Mouse (Mus musculus) liver, embryonic 12.5 days (tissue): ENCODE measurements around the gene Toe1. TPM values are rescaled to one million over a fixed set of nuclear protein-coding genes. Genes with fewer than 3 reads are reported as not detected.
"Not testable (repeated sequence)": the region's sequence is repeated elsewhere in the genome, so short reads cannot be mapped to it uniquely, and the experiment has no call there.

ENCODE experiments used
- ATAC-seq: fragments of 200-750 bp; cut with Nextera tagmentation; 2 replicates; pipeline ENCODE4 v1.8.0; 2017; ENCODE audit warnings: moderate number of reproducible peaks, mild to moderate bottlenecking, moderate library complexity
- H3K27ac ChIP-seq: fragments of 300-500 bp; sonication (generic); 2 replicates; pipeline ENCODE4 v1.5.1; 2016; ENCODE audit warnings: mild to moderate bottlenecking
- H3K27me3 ChIP-seq: fragments of 300-500 bp; sonication (generic); replicated peaks from 2 replicates; pipeline ENCODE4 v1.6.1; 2016; ENCODE audit warnings: mild to moderate bottlenecking, moderate library complexity
- H3K36me3 ChIP-seq: fragments of 300-500 bp; sonication (generic); 2 replicates; pipeline ENCODE4 v1.6.1; 2016; ENCODE audit warnings: mild to moderate bottlenecking, moderate library complexity
- H3K4me1 ChIP-seq: fragments of 300-500 bp; sonication (generic); 2 replicates; pipeline ENCODE4 v1.6.1; 2016
- H3K4me2 ChIP-seq: fragments of 300-500 bp; sonication (generic); 2 replicates; pipeline ENCODE4 v1.6.1; 2016; ENCODE audit warnings: mild to moderate bottlenecking, moderate library complexity
- H3K4me3 ChIP-seq: fragments of 300-500 bp; sonication (generic); 2 replicates; pipeline ENCODE4 v1.5.1; 2016; ENCODE audit warnings: mild to moderate bottlenecking, moderate library complexity
- H3K9ac ChIP-seq: fragments of 300-500 bp; sonication (generic); 2 replicates; pipeline ENCODE4 v1.6.1; 2016; ENCODE audit warnings: mild to moderate bottlenecking, moderate library complexity
- H3K9me3 ChIP-seq: fragments of 300-500 bp; sonication (generic); replicated peaks from 2 replicates; pipeline ENCODE4 v1.6.1; 2016; ENCODE audit warnings: mild to moderate bottlenecking, moderate library complexity
- WGBS: fragments of 180-500 bp; shearing (Covaris S2); methylation state at CpG from one replicate; pipeline ENCODE4 v1.1.7; 2016; ENCODE audit not compliant: insufficient replicate concordance; 5-methylcytosine and 5-hydroxymethylcytosine counted together
- polyA plus RNA-seq: library from polyadenylated mRNA; unstranded; fragments of >200 nt; fragmentation: Nextera tagmentation; extraction: Ambion mirVana; gene quantifications from 2 replicates; pipeline ENCODE4 v1.2.1, GENCODE M21; 2016

The Toe1 gene
- 20.8 and 22.9 TPM in 2 replicates for polyA plus RNA-seq

GRCm38 (mm10) chr4:116807197-116808129 is at the start of gene Toe1, which contains the start of gene Mutyh:
Toe1 (minus strand) TSS chr4:116807640.
Mutyh (plus strand) TSS chr4:116807723.
- H3K9me3 ChIP-seq, result no peaks in the 10 kb centered on the region
- ATAC-seq, result peak; percentile 96
- H3K4me2 ChIP-seq, result peak within 1 kb of the TSS; percentile 75
- H3K4me1 ChIP-seq, result peaks cover 16% of the 10 kb centered on the region
- peaks cover 34% of the 10 kb centered on the region for H3K36me3 ChIP-seq
- under 1% methylated on average over 58 of the region's 58 CpGs for WGBS
- no peaks in the 10 kb centered on the region for H3K27me3 ChIP-seq
- peak within 1 kb of the TSS; percentile 78 for H3K9ac ChIP-seq
- peak within 1 kb of the TSS; percentile 86 for H3K27ac ChIP-seq
- peak within 1 kb of the TSS; percentile 75 for H3K4me3 ChIP-seq

DNA sequence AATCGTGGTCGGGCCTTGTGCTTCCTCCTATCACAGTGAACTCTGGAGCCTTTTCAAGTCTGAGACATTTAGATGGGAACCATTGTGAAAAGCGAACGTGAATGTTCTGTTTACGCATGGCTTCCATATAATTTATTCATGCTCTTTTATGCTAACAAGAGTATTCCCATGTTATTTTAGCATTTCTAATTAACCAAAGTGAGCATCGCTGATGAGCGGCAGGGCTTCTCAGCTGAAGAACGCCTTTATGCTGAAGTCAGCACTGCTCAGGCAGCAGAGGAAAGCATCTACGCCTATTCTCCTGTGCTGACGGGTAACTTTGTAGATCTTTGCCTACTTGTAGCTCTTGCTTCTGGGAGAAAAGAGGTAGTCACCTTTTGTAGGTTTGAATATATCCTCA is 49.8 kb upstream of the Toe1 start:
- H3K9ac ChIP-seq, result no peak overlapping the region
- H3K36me3 ChIP-seq, result no peaks in the 10 kb centered on the region
- ATAC-seq, result no peak
- H3K27ac ChIP-seq, result no peak overlapping the region
- no peak overlapping the region for H3K4me2 ChIP-seq
- no peaks in the 10 kb centered on the region for H3K4me1 ChIP-seq
- no peak overlapping the region for H3K4me3 ChIP-seq
- no peaks in the 10 kb centered on the region for H3K9me3 ChIP-seq
- H3K27me3 ChIP-seq, result peaks cover 18% of the 10 kb centered on the region
- WGBS, result 77% methylated on average over 10 of the region's 10 CpGs

DNA sequence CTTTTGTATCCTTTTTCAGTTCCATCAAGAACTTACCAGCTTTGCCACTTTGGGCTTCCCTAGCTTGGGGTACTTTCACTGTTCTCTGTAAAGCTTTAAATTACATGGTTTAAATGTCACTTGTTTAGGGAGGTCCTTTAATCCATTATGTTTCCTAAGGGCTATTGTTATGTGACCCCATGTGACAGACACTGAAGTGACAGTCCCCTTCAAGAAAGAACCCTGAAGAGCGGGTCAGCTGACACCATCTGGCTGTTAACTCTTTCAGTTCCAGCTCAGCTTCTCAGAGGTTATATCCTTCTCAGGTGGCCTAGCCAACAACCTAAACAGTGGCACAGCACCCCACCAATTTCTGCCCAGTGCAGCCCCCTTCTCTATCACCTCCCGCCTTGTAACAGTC is 46.8 kb upstream of the Toe1 start:
- Histone ChIP-seq H3K4me2 (no peak overlapping the region), H3K9ac (no peak overlapping the region), H3K27me3 (0 out of 2 replicates have a peak, but pooled peaks cover 12% of the 10 kb centered on the region), H3K4me3 (no peak overlapping the region), H3K27ac (no peak overlapping the region), H3K9me3 (no peaks in the 10 kb centered on the region), H3K36me3 (no peaks in the 10 kb centered on the region), H3K4me1 (no peaks in the 10 kb centered on the region)
- no peak for ATAC-seq
- WGBS, result 39% methylated on average over 2 of the region's 2 CpGs

DNA sequence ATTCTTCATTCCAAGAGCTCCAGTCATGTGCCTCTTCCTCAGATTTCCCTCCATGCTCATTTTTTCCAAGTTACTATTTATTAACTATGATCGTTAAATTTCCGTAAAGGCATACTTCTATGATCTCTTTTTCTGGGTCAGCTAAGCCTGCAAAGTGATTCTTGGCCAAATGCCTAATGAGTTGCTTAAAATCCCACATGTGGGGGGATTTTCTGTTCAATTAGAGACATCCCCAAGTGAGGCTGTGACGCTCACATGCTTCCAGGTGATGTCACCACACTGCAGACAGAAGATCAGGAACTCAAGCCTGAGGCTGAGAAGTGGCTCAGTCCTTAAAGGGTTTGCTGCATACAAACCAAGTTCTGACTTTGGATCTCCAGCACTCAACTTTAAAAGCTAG is 42.5 kb upstream of the Toe1 start:
- WGBS, result 70% methylated on average over 3 of the region's 3 CpGs
- ATAC-seq, result no peak

GRCm38 (mm10) chr4:116844324-116844723 is 36.9 kb upstream of the Toe1 start:
- Histone ChIP-seq H3K27me3 (peaks cover 41% of the 10 kb centered on the region), H3K9me3 (no peaks in the 10 kb centered on the region; the same call in 1 of the 2 replicates), H3K4me2 (no peak overlapping the region), H3K4me3 (no peak overlapping the region), H3K9ac (no peak overlapping the region), H3K36me3 (no peaks in the 10 kb centered on the region), H3K27ac (no peak overlapping the region), H3K4me1 (no peaks in the 10 kb centered on the region)
- no peak for ATAC-seq
- 85% methylated on average over 3 of the region's 3 CpGs for WGBS

More for the DNA sequence above, 42.5 kb upstream of the Toe1 start:
- Histone ChIP-seq H3K4me2 (no peak overlapping the region), H3K27me3 (peaks cover 17% of the 10 kb centered on the region; the same call in 1 of the 2 replicates), H3K36me3 (no peaks in the 10 kb centered on the region), H3K4me3 (no peak overlapping the region), H3K4me1 (no peaks in the 10 kb centered on the region), H3K27ac (no peak overlapping the region), H3K9ac (no peak overlapping the region), H3K9me3 (no peaks in the 10 kb centered on the region)

DNA sequence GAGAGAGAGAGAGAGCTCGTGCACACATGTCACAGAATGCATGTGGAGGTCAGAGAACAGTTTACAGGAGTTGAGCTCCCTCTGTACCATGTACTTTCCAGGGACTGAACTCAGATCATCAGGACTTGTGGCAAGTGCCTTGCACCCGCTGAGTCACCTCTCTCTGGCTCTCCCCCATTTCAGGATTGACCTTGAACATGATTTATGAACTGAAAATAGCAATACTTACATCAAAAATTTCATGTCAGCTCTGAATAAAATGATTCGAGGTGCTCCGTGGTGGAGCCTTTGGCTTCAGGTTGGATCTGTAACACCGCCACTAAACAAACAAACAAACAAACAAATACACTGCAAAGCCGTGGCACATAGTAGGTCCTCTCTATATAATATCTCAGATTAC is 33.4 kb upstream of the Toe1 start:
- no peak overlapping the region for H3K9ac ChIP-seq
- H3K4me3 ChIP-seq, result no peak overlapping the region
- WGBS, result 56% methylated on average over 6 of the region's 6 CpGs
- no peaks in the 10 kb centered on the region; the same call in 1 of the 2 replicates for H3K9me3 ChIP-seq
- no peaks in the 10 kb centered on the region for H3K36me3 ChIP-seq
- ATAC-seq, result no peak
- H3K27me3 ChIP-seq, result peaks cover 46% of the 10 kb centered on the region
- no peak overlapping the region for H3K4me2 ChIP-seq
- H3K27ac ChIP-seq, result no peak overlapping the region
- H3K4me1 ChIP-seq, result no peaks in the 10 kb centered on the region

- not testable (repeated sequence) for H3K9me3 ChIP-seq, ATAC-seq, H3K27ac ChIP-seq, H3K36me3 ChIP-seq, H3K4me1 ChIP-seq, H3K9ac ChIP-seq, H3K4me2 ChIP-seq, H3K4me3 ChIP-seq
- WGBS, result 22% methylated on average over 24 of the region's 29 CpGs
- peaks cover 46% of the 10 kb centered on the region for H3K27me3 ChIP-seq
Measured at GRCm38 (mm10) chr4:116840096-116840495, 32.7 kb upstream of the Toe1 start.

DNA sequence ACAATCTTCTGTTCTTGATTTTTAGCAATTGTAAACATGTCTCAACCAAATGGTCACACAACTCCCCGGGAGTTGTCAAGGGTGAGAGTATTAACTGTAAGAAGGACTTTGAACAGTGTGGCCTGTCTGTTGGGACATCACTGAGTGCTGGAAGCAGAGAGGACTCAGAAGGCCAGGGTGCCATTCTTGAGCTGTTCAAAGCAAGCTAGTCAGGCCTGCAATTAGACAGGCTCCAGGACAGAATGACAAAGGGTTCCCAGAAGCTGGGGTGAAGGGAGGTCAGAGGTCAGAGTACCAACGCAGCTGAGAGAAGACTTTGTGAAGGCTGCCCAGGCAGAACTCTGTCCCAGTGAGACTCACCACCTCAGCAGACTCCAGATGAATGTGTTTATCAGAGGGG is 31.6 kb upstream of the Toe1 start:
- ATAC-seq, result no peak
- no peak overlapping the region for H3K4me2 ChIP-seq
- no peaks in the 10 kb centered on the region for H3K4me1 ChIP-seq
- H3K27me3 ChIP-seq, result peaks cover 42% of the 10 kb centered on the region
- no peak overlapping the region for H3K9ac ChIP-seq
- WGBS, result 51% methylated on average over 2 of the region's 2 CpGs
- no peaks in the 10 kb centered on the region for H3K9me3 ChIP-seq
- no peaks in the 10 kb centered on the region for H3K36me3 ChIP-seq
- no peak overlapping the region for H3K27ac ChIP-seq
- no peak overlapping the region for H3K4me3 ChIP-seq

- Histone ChIP-seq H3K4me2 (no peak overlapping the region), H3K4me3 (no peak overlapping the region), H3K27ac (no peak overlapping the region), H3K9me3 (no peaks in the 10 kb centered on the region), H3K4me1 (peaks cover 5% of the 10 kb centered on the region), H3K27me3 (no peaks in the 10 kb centered on the region; the same call in 1 of the 2 replicates), H3K36me3 (no peaks in the 10 kb centered on the region), H3K9ac (no peak overlapping the region)
- no peak for ATAC-seq
- 45% methylated on average over 6 of the region's 6 CpGs for WGBS
Measured at GRCm38 (mm10) chr4:116830070-116830368, 22.6 kb upstream of the Toe1 start.

GRCm38 (mm10) chr4:116829364-116830069 is 22.1 kb upstream of the Toe1 start:
- Histone ChIP-seq H3K4me3 (no peak overlapping the region), H3K27me3 (no peaks in the 10 kb centered on the region; the same call in 1 of the 2 replicates), H3K9me3 (no peaks in the 10 kb centered on the region), H3K36me3 (no peaks in the 10 kb centered on the region), H3K27ac (no peak overlapping the region), H3K4me2 (no peak overlapping the region), H3K4me1 (peaks cover 8% of the 10 kb centered on the region), H3K9ac (no peak overlapping the region)
- ATAC-seq, result no peak
- WGBS, result 60% methylated on average over 6 of the region's 6 CpGs

DNA sequence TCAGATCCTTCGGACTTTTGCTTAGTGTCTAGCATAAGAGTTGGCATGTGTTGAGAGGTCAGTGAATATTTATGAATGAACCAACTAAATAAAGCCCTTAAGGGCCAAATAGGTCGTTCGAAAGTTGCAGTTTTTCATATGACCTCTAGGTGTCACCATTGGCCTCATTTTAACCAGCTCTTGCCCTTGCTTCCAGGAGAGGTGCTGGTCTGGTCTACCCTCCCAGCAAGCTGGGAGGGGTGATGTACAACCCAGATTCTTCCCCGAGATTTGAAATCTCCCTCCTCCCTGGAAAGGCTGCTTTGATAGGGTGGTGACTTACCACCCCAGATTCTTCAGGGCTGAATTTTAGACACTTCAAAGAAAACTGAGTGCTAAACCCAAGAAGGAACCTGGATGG is 20.4 kb upstream of the Toe1 start:
- WGBS, result under 1% methylated on average over 4 of the region's 4 CpGs
- H3K4me3 ChIP-seq, result no peak overlapping the region
- no peak for ATAC-seq

DNA sequence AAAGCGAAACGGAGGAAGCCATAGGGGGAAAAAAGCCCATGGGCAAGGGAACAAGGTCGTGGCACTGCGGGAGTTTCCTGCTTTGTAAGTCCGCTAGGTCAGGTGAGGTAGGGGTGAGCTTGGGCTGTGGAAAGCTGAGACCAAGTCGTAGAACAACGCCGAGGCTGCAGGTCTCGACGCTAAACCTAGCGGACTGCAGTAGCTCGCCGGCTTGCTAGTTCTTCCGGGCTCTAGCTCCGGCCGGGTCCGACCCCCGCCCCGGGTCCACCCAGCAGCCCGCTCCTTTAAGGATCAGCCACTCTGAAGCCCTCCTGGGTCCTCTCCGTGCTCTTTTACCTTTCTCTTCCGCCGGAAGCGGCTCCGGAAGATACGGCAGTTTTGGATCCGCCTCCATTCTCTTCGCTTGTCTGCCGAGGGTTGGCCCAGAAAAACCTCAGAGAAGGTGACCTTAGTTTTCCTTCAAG is 17.1 kb upstream of the Toe1 start:
- Histone ChIP-seq H3K4me1 (peaks cover 50% of the 10 kb centered on the region), H3K36me3 (no peaks in the 10 kb centered on the region), H3K27ac (peak overlapping the region; percentile 74), H3K4me2 (peak overlapping the region; percentile 75), H3K9ac (peak overlapping the region; percentile 83), H3K4me3 (peak overlapping the region; percentile 73), H3K27me3 (peaks cover 17% of the 10 kb centered on the region), H3K9me3 (no peaks in the 10 kb centered on the region)
- peak; percentile 66 for ATAC-seq
- 1% methylated on average over 29 of the region's 29 CpGs for WGBS

More for the DNA sequence above, 20.4 kb upstream of the Toe1 start:
- H3K36me3 ChIP-seq, result no peaks in the 10 kb centered on the region
- no peaks in the 10 kb centered on the region for H3K9me3 ChIP-seq
- H3K27ac ChIP-seq, result no peak overlapping the region
- H3K4me1 ChIP-seq, result peaks cover 24% of the 10 kb centered on the region
- H3K27me3 ChIP-seq, result no peaks in the 10 kb centered on the region; the same call in 1 of the 2 replicates
- H3K9ac ChIP-seq, result no peak overlapping the region
- H3K4me2 ChIP-seq, result no peak overlapping the region
